Mouse (Mus musculus) neural tube, embryonic 12.5 days (tissue): ENCODE data around the gene Samd4b. TPM values are rescaled to one million over a fixed set of nuclear protein-coding genes. Genes with fewer than 3 reads are reported as not detected.

Experiments
- ATAC-seq: fragments of 200-750 bp; cut with Nextera tagmentation; 2 replicates; pipeline ENCODE4 v1.8.0; 2017; ENCODE audit warnings: low read depth, mild to moderate bottlenecking, moderate TSS enrichment, moderate library complexity; ENCODE audit not compliant: low FRiP score
- H3K27ac ChIP-seq: fragments of 300-500 bp; sonication (generic); 2 replicates; pipeline ENCODE4 v1.5.1; 2016
- H3K27me3 ChIP-seq: fragments of 300-500 bp; sonication (generic); replicated peaks from 2 replicates; pipeline ENCODE4 v1.6.1; 2016; ENCODE audit warnings: mild to moderate bottlenecking
- H3K36me3 ChIP-seq: fragments of 300-500 bp; sonication (generic); 2 replicates; pipeline ENCODE4 v1.6.1; 2016; ENCODE audit warnings: mild to moderate bottlenecking
- H3K4me1 ChIP-seq: fragments of 300-500 bp; sonication (generic); 2 replicates; pipeline ENCODE4 v1.6.1; 2016
- H3K4me2 ChIP-seq: fragments of 300-500 bp; sonication (generic); replicated peaks from 2 replicates; pipeline ENCODE4 v1.6.1; 2016; ENCODE audit warnings: mild to moderate bottlenecking
- H3K4me3 ChIP-seq: fragments of 300-500 bp; sonication (generic); 2 replicates; pipeline ENCODE4 v1.5.1; 2016
- H3K9ac ChIP-seq: fragments of 300-500 bp; sonication (generic); 2 replicates; pipeline ENCODE4 v1.6.1; 2016; ENCODE audit warnings: mild to moderate bottlenecking
- H3K9me3 ChIP-seq: fragments of 300-500 bp; sonication (generic); 2 replicates; pipeline ENCODE4 v1.6.1; 2016; ENCODE audit warnings: mild to moderate bottlenecking
- WGBS: fragments of 180-500 bp; shearing (Covaris S2); methylation state at CpG from one replicate; pipeline ENCODE4 v1.1.7; 2016; 5-methylcytosine and 5-hydroxymethylcytosine counted together
- polyA plus RNA-seq: library from polyadenylated mRNA; unstranded; fragments of >200 nt; fragmentation: Nextera tagmentation; extraction: Ambion mirVana; gene quantifications from 2 replicates; pipeline ENCODE4 v1.2.1, GENCODE M21; 2016

Gene Samd4b
- polyA plus RNA-seq, 1 experiment from 2014 or later = 35.0 TPM

DNA sequence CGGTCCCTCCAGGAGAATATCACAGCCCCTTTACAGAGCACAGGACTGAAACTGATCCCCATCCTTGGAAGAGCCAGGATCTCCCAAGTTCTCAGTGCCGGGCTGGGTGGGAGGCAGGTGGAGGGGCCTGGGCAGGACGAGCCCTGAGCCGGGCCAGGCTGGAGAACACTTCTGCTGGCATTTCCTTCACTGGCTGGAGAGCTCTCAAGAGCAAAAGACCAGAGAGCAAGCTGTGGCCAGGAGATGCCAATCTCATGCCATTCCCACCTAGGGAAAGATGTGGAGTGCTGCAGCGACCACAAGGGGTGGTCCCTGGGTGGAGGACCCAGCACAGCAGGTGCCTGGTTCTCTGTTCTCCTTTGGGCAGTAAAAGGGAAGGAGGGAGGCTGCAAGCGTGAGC, 12.9 kb downstream of the Samd4b start:
- H3K36me3 ChIP-seq = no peaks in the 10 kb centered on the region; the same call in 1 of the 2 replicates
- no peak overlapping the region for H3K4me2 ChIP-seq
- no peak for ATAC-seq
- no peaks in the 10 kb centered on the region for H3K27me3 ChIP-seq
- H3K4me3 ChIP-seq = no peak overlapping the region
- H3K27ac ChIP-seq = no peak overlapping the region
- WGBS = 81% methylated on average over 6 of the region's 6 CpGs
- no peaks in the 10 kb centered on the region for H3K9me3 ChIP-seq
- peaks cover 37% of the 10 kb centered on the region for H3K4me1 ChIP-seq
- no peak overlapping the region for H3K9ac ChIP-seq

GRCm38 (mm10) chr7:28584468-28584867, 13.5 kb downstream of the Samd4b start:
- peaks cover 42% of the 10 kb centered on the region for H3K4me1 ChIP-seq
- no peak overlapping the region for H3K4me3 ChIP-seq
- no peak overlapping the region for H3K27ac ChIP-seq
- H3K9me3 ChIP-seq = no peaks in the 10 kb centered on the region
- no peak for ATAC-seq
- no peaks in the 10 kb centered on the region; the same call in 1 of the 2 replicates for H3K36me3 ChIP-seq
- H3K27me3 ChIP-seq = no peaks in the 10 kb centered on the region
- H3K4me2 ChIP-seq = no peak overlapping the region
- no peak overlapping the region for H3K9ac ChIP-seq
- WGBS = 79% methylated on average over 4 of the region's 4 CpGs

GRCm38 (mm10) chr7:28583570-28584344, 14.2 kb downstream of the Samd4b start:
- no peak overlapping the region for H3K27ac ChIP-seq
- 78% methylated on average over 8 of the region's 8 CpGs for WGBS
- peaks cover 45% of the 10 kb centered on the region for H3K4me1 ChIP-seq
- H3K36me3 ChIP-seq = no peaks in the 10 kb centered on the region; the same call in 1 of the 2 replicates
- H3K4me3 ChIP-seq = no peak overlapping the region
- H3K9ac ChIP-seq = no peak overlapping the region
- no peak for ATAC-seq
- no peak overlapping the region for H3K4me2 ChIP-seq
- no peaks in the 10 kb centered on the region for H3K9me3 ChIP-seq
- H3K27me3 ChIP-seq = no peaks in the 10 kb centered on the region

DNA sequence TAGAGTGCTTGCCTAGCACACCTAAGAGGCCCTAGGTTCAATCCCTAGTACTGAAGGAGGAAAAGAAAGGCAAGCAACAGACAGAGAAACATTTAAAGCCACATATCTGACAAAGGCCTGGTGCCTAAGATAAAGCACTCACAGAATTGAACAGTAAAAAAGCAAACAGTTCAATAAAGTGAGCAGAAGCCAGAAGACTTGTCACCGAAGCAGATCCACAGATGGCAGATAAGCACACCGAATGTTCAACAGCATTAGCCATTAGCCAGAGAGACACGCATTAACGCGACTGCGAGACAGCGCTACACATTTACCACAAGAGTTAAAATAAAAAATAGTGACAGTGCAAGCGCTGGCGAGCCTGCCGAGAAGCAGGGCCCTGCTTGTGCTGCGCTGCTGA, 15.1 kb downstream of the Samd4b start:
- ATAC-seq = no peak
- WGBS = 84% methylated on average over 11 of the region's 11 CpGs
- peaks cover 38% of the 10 kb centered on the region for H3K4me1 ChIP-seq
- H3K4me3 ChIP-seq = no peak overlapping the region
- no peaks in the 10 kb centered on the region for H3K27me3 ChIP-seq
- H3K27ac ChIP-seq = no peak overlapping the region
- H3K4me2 ChIP-seq = no peak overlapping the region
- no peaks in the 10 kb centered on the region for H3K9me3 ChIP-seq
- no peaks in the 10 kb centered on the region; the same call in 1 of the 2 replicates for H3K36me3 ChIP-seq
- no peak overlapping the region for H3K9ac ChIP-seq

GRCm38 (mm10) chr7:28581721-28582120, 16.2 kb downstream of the Samd4b start:
- peaks cover 27% of the 10 kb centered on the region for H3K4me1 ChIP-seq
- no peak for ATAC-seq
- H3K27ac ChIP-seq = no peak overlapping the region
- H3K9me3 ChIP-seq = no peaks in the 10 kb centered on the region
- WGBS = 88% methylated on average over 4 of the region's 4 CpGs
- no peaks in the 10 kb centered on the region for H3K27me3 ChIP-seq
- H3K36me3 ChIP-seq = no peaks in the 10 kb centered on the region; the same call in 1 of the 2 replicates
- no peak overlapping the region for H3K9ac ChIP-seq
- no peak overlapping the region for H3K4me3 ChIP-seq
- no peak overlapping the region for H3K4me2 ChIP-seq

DNA sequence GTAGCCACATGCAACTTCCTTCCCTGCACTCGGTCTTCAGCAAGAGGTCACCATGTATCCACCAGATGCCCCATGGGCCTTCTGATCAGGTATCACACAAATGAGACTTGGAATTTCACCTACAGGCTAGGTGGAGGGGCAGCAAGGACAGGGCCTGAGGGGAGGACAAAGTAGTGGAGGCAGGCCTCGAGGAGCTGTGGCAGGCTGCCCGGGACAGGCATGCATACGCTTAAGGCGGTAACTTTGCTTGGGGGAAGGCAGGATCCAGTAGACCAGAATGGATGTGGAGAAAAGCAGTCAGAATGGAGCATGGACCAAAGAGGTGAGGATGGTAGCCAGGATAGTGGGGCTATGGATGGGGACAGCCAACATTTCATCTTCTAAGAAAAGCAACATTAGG, 18.1 kb downstream of the Samd4b start:
- Histone ChIP-seq H3K4me3 (no peak overlapping the region), H3K36me3 (no peaks in the 10 kb centered on the region; the same call in 1 of the 2 replicates), H3K9ac (no peak overlapping the region), H3K4me1 (peaks cover 18% of the 10 kb centered on the region; the same call in 1 of the 2 replicates), H3K27ac (no peak overlapping the region), H3K9me3 (no peaks in the 10 kb centered on the region), H3K27me3 (no peaks in the 10 kb centered on the region), H3K4me2 (no peak overlapping the region)
- no peak for ATAC-seq
- WGBS = 85% methylated on average over 5 of the region's 5 CpGs

- H3K4me2 ChIP-seq = no peak overlapping the region
- peaks cover 8% of the 10 kb centered on the region; the same call in 1 of the 2 replicates for H3K4me1 ChIP-seq
- no peaks in the 10 kb centered on the region for H3K9me3 ChIP-seq
- H3K27ac ChIP-seq = no peak overlapping the region
- no peak for ATAC-seq
- 82% methylated on average over 5 of the region's 5 CpGs for WGBS
- no peak overlapping the region for H3K9ac ChIP-seq
- H3K27me3 ChIP-seq = no peaks in the 10 kb centered on the region
- no peaks in the 10 kb centered on the region; the same call in 1 of the 2 replicates for H3K36me3 ChIP-seq
- no peak overlapping the region for H3K4me3 ChIP-seq
These were observed 19.3 kb downstream of the Samd4b start for GRCm38 (mm10) chr7:28578543-28579053.

- H3K4me1 ChIP-seq = peaks cover 8% of the 10 kb centered on the region; the same call in 1 of the 2 replicates
- H3K4me2 ChIP-seq = no peak overlapping the region
- H3K4me3 ChIP-seq = no peak overlapping the region
- no peak for ATAC-seq
- no peaks in the 10 kb centered on the region for H3K27me3 ChIP-seq
- no peak overlapping the region for H3K27ac ChIP-seq
- no peaks in the 10 kb centered on the region for H3K9me3 ChIP-seq
- H3K9ac ChIP-seq = no peak overlapping the region
- 89% methylated on average over 9 of the region's 9 CpGs for WGBS
- no peaks in the 10 kb centered on the region; the same call in 1 of the 2 replicates for H3K36me3 ChIP-seq
These were observed 20.0 kb downstream of the Samd4b start for GRCm38 (mm10) chr7:28577826-28578542.

GRCm38 (mm10) chr7:28576271-28576914, 21.6 kb downstream of the Samd4b start:
- Histone ChIP-seq H3K4me3 (no peak overlapping the region), H3K4me2 (no peak overlapping the region), H3K4me1 (peaks cover 14% of the 10 kb centered on the region; the same call in 1 of the 2 replicates), H3K36me3 (no peaks in the 10 kb centered on the region; the same call in 1 of the 2 replicates), H3K27ac (no peak overlapping the region), H3K9ac (no peak overlapping the region), H3K27me3 (no peaks in the 10 kb centered on the region), H3K9me3 (no peaks in the 10 kb centered on the region)
- 83% methylated on average over 5 of the region's 5 CpGs for WGBS
- ATAC-seq = no peak

- no peak overlapping the region for H3K27ac ChIP-seq
- no peak overlapping the region for H3K4me3 ChIP-seq
- no peaks in the 10 kb centered on the region for H3K36me3 ChIP-seq
- H3K4me1 ChIP-seq = peaks cover 21% of the 10 kb centered on the region; the same call in 1 of the 2 replicates
- H3K9ac ChIP-seq = no peak overlapping the region
- H3K4me2 ChIP-seq = no peak overlapping the region
- 94% methylated on average over 11 of the region's 11 CpGs for WGBS
- no peak for ATAC-seq
- H3K9me3 ChIP-seq = no peaks in the 10 kb centered on the region
- no peaks in the 10 kb centered on the region for H3K27me3 ChIP-seq
These were observed 22.3 kb downstream of the Samd4b start for GRCm38 (mm10) chr7:28575597-28575996.

GRCm38 (mm10) chr7:28573236-28573635, 24.7 kb downstream of the Samd4b start:
- Histone ChIP-seq H3K9ac (no peak overlapping the region), H3K4me2 (no peak overlapping the region), H3K4me3 (no peak overlapping the region), H3K36me3 (peaks cover 8% of the 10 kb centered on the region; the same call in 1 of the 2 replicates), H3K27me3 (no peaks in the 10 kb centered on the region), H3K27ac (no peak overlapping the region), H3K9me3 (no peaks in the 10 kb centered on the region), H3K4me1 (peaks cover 13% of the 10 kb centered on the region; the same call in 1 of the 2 replicates)
- WGBS = 95% methylated on average over 3 of the region's 3 CpGs
- ATAC-seq = no peak

DNA sequence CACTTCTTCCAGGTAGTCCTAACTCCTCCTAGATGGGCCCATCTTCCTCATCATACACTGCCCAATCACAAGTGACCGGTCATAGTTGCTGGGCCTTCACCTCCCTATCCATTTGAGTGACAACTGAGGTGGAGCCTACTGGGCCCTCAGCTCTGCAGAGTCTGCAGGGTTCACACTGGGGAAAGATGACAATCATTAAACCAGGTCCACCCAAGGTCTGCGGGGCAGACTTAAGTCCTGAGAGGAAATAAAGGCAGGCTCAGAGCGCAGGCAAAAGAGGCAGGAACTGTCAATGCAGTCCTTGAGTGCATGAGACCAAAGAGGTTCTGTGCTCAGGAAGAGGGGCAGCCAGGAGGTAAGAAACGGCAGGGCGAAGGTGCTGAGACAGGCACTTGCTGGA, 25.3 kb downstream of the Samd4b start:
- Histone ChIP-seq H3K36me3 (peaks cover 13% of the 10 kb centered on the region), H3K27ac (no peak overlapping the region), H3K9me3 (no peaks in the 10 kb centered on the region), H3K9ac (no peak overlapping the region), H3K4me2 (no peak overlapping the region), H3K27me3 (no peaks in the 10 kb centered on the region), H3K4me1 (peaks cover 13% of the 10 kb centered on the region; the same call in 1 of the 2 replicates), H3K4me3 (no peak overlapping the region)
- ATAC-seq = no peak
- WGBS = 89% methylated on average over 5 of the region's 5 CpGs
